Mouse (Mus musculus) midbrain, embryonic 13.5 days (tissue): ENCODE results near the gene Sik1. TPM values are rescaled to one million over a fixed set of nuclear protein-coding genes. Genes with fewer than 3 reads are reported as not detected.

Experiments used
- ATAC-seq: fragments of 200-750 bp; cut with Nextera tagmentation; 2 replicates; pipeline ENCODE4 v1.8.0; 2017; ENCODE audit warnings: mild to moderate bottlenecking, moderate TSS enrichment, moderate library complexity
- H3K27ac ChIP-seq: fragments of 300-500 bp; sonication (generic); 2 replicates; pipeline ENCODE4 v1.5.1; 2015; ENCODE audit warnings: inconsistent platforms, mild to moderate bottlenecking, moderate library complexity
- H3K27me3 ChIP-seq: fragments of 300-500 bp; sonication (generic); 2 replicates; pipeline ENCODE4 v1.6.1; 2015; ENCODE audit warnings: mild to moderate bottlenecking, inconsistent platforms
- H3K36me3 ChIP-seq: fragments of 300-500 bp; sonication (generic); 2 replicates; pipeline ENCODE4 v1.6.1; 2015; ENCODE audit warnings: mild to moderate bottlenecking, inconsistent platforms
- H3K4me1 ChIP-seq: fragments of 300-500 bp; sonication (generic); replicated peaks from 2 replicates; pipeline ENCODE4 v1.6.1; 2015; ENCODE audit warnings: inconsistent platforms
- H3K4me2 ChIP-seq: fragments of 300-500 bp; sonication (generic); replicated peaks from 2 replicates; pipeline ENCODE4 v1.6.1; 2015; ENCODE audit warnings: moderate library complexity, mild to moderate bottlenecking, inconsistent platforms
- H3K4me3 ChIP-seq: fragments of 300-500 bp; sonication (generic); replicated peaks from 2 replicates; pipeline ENCODE4 v1.5.1; 2015; ENCODE audit warnings: mild to moderate bottlenecking, inconsistent platforms
- H3K9ac ChIP-seq: fragments of 300-500 bp; sonication (generic); replicated peaks from 2 replicates; pipeline ENCODE4 v1.6.1; 2015; ENCODE audit warnings: mild to moderate bottlenecking, inconsistent platforms
- H3K9me3 ChIP-seq: fragments of 300-500 bp; sonication (generic); 2 replicates; pipeline ENCODE4 v1.6.1; 2016; ENCODE audit warnings: mild to moderate bottlenecking, inconsistent platforms
- WGBS: fragments of 180-500 bp; shearing (Covaris S2); methylation state at CpG from one replicate; pipeline ENCODE4 v1.1.7; 2015; 5-methylcytosine and 5-hydroxymethylcytosine counted together
- polyA plus RNA-seq: library from polyadenylated mRNA; unstranded; fragments of >200 nt; fragmentation: Nextera tagmentation; extraction: Ambion mirVana; gene quantifications from 2 replicates; pipeline ENCODE4 v1.2.1, GENCODE M21; 2015

Sik1 gene
- polyA plus RNA-seq, 1 experiment from 2014 or later, result 17.6 TPM

- Histone ChIP-seq H3K27me3 (no peaks in the 10 kb centered on the region), H3K9ac (no peak overlapping the region), H3K4me1 (peaks cover 17% of the 10 kb centered on the region), H3K9me3 (no peaks in the 10 kb centered on the region), H3K27ac (no peak overlapping the region), H3K36me3 (no peaks in the 10 kb centered on the region), H3K4me2 (no peak overlapping the region), H3K4me3 (no peak overlapping the region)
- WGBS, result 91% methylated on average over 8 of the region's 8 CpGs
- ATAC-seq, result no peak
Observed at GRCm38 (mm10) chr17:31873185-31873870, 17.7 kb upstream of the Sik1 start.

- H3K4me3 ChIP-seq, result no peak overlapping the region
- WGBS, result 80% methylated on average over 7 of the region's 7 CpGs
- H3K36me3 ChIP-seq, result no peaks in the 10 kb centered on the region
- no peak overlapping the region for H3K4me2 ChIP-seq
- no peak for ATAC-seq
- H3K27me3 ChIP-seq, result no peaks in the 10 kb centered on the region
- H3K27ac ChIP-seq, result no peak overlapping the region
- H3K9me3 ChIP-seq, result no peaks in the 10 kb centered on the region
- peaks cover 14% of the 10 kb centered on the region for H3K4me1 ChIP-seq
- H3K9ac ChIP-seq, result no peak overlapping the region
Observed at GRCm38 (mm10) chr17:31872826-31873165, 17.2 kb upstream of the Sik1 start.

- H3K9me3 ChIP-seq, result no peaks in the 10 kb centered on the region
- no peaks in the 10 kb centered on the region for H3K27me3 ChIP-seq
- no peak overlapping the region for H3K27ac ChIP-seq
- H3K9ac ChIP-seq, result no peak overlapping the region
- no peaks in the 10 kb centered on the region for H3K36me3 ChIP-seq
- no peak overlapping the region for H3K4me2 ChIP-seq
- WGBS, result 83% methylated on average over 14 of the region's 14 CpGs
- no peak overlapping the region for H3K4me3 ChIP-seq
- ATAC-seq, result no peak
- H3K4me1 ChIP-seq, result peaks cover 8% of the 10 kb centered on the region
Observed at GRCm38 (mm10) chr17:31871968-31872825, 16.6 kb upstream of the Sik1 start.

GRCm38 (mm10) chr17:31870931-31871421 is 15.4 kb upstream of the Sik1 start:
- WGBS, result 31% methylated on average over 13 of the region's 13 CpGs
- Histone ChIP-seq H3K4me3 (no peak overlapping the region), H3K4me1 (no peaks in the 10 kb centered on the region), H3K27me3 (no peaks in the 10 kb centered on the region), H3K9ac (no peak overlapping the region), H3K27ac (no peak overlapping the region), H3K4me2 (no peak overlapping the region), H3K9me3 (no peaks in the 10 kb centered on the region), H3K36me3 (no peaks in the 10 kb centered on the region)
- ATAC-seq, result no peak

- Histone ChIP-seq H3K9ac (no peak overlapping the region), H3K27ac (no peak overlapping the region), H3K9me3 (no peaks in the 10 kb centered on the region), H3K36me3 (no peaks in the 10 kb centered on the region), H3K27me3 (no peaks in the 10 kb centered on the region), H3K4me1 (no peaks in the 10 kb centered on the region), H3K4me3 (no peak overlapping the region), H3K4me2 (no peak overlapping the region)
- 85% methylated on average over 9 of the region's 9 CpGs for WGBS
- no peak for ATAC-seq
Observed at GRCm38 (mm10) chr17:31870446-31870845, 14.8 kb upstream of the Sik1 start.

GRCm38 (mm10) chr17:31868076-31868475 is 12.5 kb upstream of the Sik1 start:
- H3K36me3 ChIP-seq, result no peaks in the 10 kb centered on the region
- 92% methylated on average over 4 of the region's 4 CpGs for WGBS

GRCm38 (mm10) chr17:31867061-31867460 is 11.5 kb upstream of the Sik1 start:
- Histone ChIP-seq H3K9me3 (no peaks in the 10 kb centered on the region), H3K27me3 (no peaks in the 10 kb centered on the region), H3K27ac (no peak overlapping the region), H3K36me3 (no peaks in the 10 kb centered on the region), H3K4me1 (0 out of 2 replicates have a peak, but pooled peaks cover 2% of the 10 kb centered on the region), H3K4me3 (no peak overlapping the region), H3K4me2 (no peak overlapping the region), H3K9ac (no peak overlapping the region)
- 95% methylated on average over 7 of the region's 7 CpGs for WGBS
- no peak for ATAC-seq

More at GRCm38 (mm10) chr17:31868076-31868475, 12.5 kb upstream of the Sik1 start:
- Histone ChIP-seq H3K9ac (no peak overlapping the region), H3K4me1 (0 out of 2 replicates have a peak, but pooled peaks cover 2% of the 10 kb centered on the region), H3K9me3 (no peaks in the 10 kb centered on the region), H3K4me3 (no peak overlapping the region), H3K4me2 (no peak overlapping the region), H3K27me3 (no peaks in the 10 kb centered on the region), H3K27ac (no peak overlapping the region)
- ATAC-seq, result no peak

GRCm38 (mm10) chr17:31865636-31866035 is 10.0 kb upstream of the Sik1 start:
- Histone ChIP-seq H3K27ac (no peak overlapping the region), H3K4me3 (no peak overlapping the region), H3K36me3 (no peaks in the 10 kb centered on the region), H3K9me3 (no peaks in the 10 kb centered on the region), H3K27me3 (no peaks in the 10 kb centered on the region), H3K4me1 (0 out of 2 replicates have a peak, but pooled peaks cover 2% of the 10 kb centered on the region), H3K4me2 (no peak overlapping the region), H3K9ac (no peak overlapping the region)
- 78% methylated on average over 7 of the region's 7 CpGs for WGBS
- ATAC-seq, result no peak

- H3K27me3 ChIP-seq, result no peaks in the 10 kb centered on the region
- H3K27ac ChIP-seq, result no peak overlapping the region
- ATAC-seq, result no peak
- H3K4me3 ChIP-seq, result no peak overlapping the region
- H3K9me3 ChIP-seq, result no peaks in the 10 kb centered on the region
- 84% methylated on average over 11 of the region's 11 CpGs for WGBS
- no peaks in the 10 kb centered on the region for H3K36me3 ChIP-seq
- H3K4me2 ChIP-seq, result no peak overlapping the region
- 0 out of 2 replicates have a peak, but pooled peaks cover 2% of the 10 kb centered on the region for H3K4me1 ChIP-seq
- no peak overlapping the region for H3K9ac ChIP-seq
Observed at GRCm38 (mm10) chr17:31864666-31865450, 9.3 kb upstream of the Sik1 start.

GRCm38 (mm10) chr17:31863151-31863815 is 7.7 kb upstream of the Sik1 start:
- Histone ChIP-seq H3K9me3 (no peaks in the 10 kb centered on the region), H3K27ac (no peak overlapping the region), H3K27me3 (no peaks in the 10 kb centered on the region), H3K4me2 (no peak overlapping the region), H3K4me1 (0 out of 2 replicates have a peak, but pooled peaks cover 2% of the 10 kb centered on the region), H3K36me3 (no peaks in the 10 kb centered on the region), H3K4me3 (no peak overlapping the region), H3K9ac (no peak overlapping the region)
- no peak for ATAC-seq
- WGBS, result 82% methylated on average over 10 of the region's 10 CpGs

- peaks cover 3% of the 10 kb centered on the region; the same call in 1 of the 2 replicates for H3K4me1 ChIP-seq
- no peak overlapping the region for H3K9ac ChIP-seq
- no peak overlapping the region for H3K4me2 ChIP-seq
- H3K9me3 ChIP-seq, result no peaks in the 10 kb centered on the region
- H3K4me3 ChIP-seq, result no peak overlapping the region
- H3K27me3 ChIP-seq, result no peaks in the 10 kb centered on the region
- ATAC-seq, result no peak
- no peak overlapping the region for H3K27ac ChIP-seq
- no peaks in the 10 kb centered on the region for H3K36me3 ChIP-seq
- 92% methylated on average over 6 of the region's 6 CpGs for WGBS
Observed at GRCm38 (mm10) chr17:31862136-31862535, 6.5 kb upstream of the Sik1 start.
